Mouse (Mus musculus): ENCODE results near the gene Olfr91.

DNA sequence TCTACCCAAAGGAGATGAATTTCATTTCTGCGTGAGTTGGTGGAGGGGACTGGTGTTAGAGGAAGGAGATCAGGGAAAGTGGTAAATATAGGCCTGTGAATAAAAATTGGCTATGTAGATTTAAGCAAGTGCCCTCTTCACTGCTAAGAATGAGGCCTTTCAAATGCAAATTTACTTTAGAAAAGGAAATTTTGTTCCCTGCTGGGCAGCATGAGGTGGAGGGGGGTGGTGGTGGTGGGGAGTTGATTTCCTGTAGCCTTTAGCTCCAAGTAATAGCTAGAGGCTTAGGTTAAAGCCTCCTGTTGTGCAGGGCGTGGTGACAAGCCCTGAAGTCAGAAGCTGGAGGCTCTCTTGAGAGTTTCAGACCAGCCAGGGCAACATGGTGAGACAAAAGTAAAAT, 19.1 kb downstream of the Olfr91 start:
- TF ChIP-seq CTCF (IDR thresholded peaks at IDR 0.05; ENCODE audit: borderline replicate concordance, insufficient read depth, low read depth, low read length) (no peak), POLR2A (IDR thresholded peaks at IDR 0.05; ENCODE audit: borderline replicate concordance, insufficient read depth, low read length) (no peak)
